Mouse (Mus musculus): ENCODE measurements at regions not wholly inside any gene's neighbourhood (a gene's known extent, or its start where the extent isn't known, plus 50 kb on each side); places are given as distances from the start of the nearest gene placed in this dataset.

DNA sequence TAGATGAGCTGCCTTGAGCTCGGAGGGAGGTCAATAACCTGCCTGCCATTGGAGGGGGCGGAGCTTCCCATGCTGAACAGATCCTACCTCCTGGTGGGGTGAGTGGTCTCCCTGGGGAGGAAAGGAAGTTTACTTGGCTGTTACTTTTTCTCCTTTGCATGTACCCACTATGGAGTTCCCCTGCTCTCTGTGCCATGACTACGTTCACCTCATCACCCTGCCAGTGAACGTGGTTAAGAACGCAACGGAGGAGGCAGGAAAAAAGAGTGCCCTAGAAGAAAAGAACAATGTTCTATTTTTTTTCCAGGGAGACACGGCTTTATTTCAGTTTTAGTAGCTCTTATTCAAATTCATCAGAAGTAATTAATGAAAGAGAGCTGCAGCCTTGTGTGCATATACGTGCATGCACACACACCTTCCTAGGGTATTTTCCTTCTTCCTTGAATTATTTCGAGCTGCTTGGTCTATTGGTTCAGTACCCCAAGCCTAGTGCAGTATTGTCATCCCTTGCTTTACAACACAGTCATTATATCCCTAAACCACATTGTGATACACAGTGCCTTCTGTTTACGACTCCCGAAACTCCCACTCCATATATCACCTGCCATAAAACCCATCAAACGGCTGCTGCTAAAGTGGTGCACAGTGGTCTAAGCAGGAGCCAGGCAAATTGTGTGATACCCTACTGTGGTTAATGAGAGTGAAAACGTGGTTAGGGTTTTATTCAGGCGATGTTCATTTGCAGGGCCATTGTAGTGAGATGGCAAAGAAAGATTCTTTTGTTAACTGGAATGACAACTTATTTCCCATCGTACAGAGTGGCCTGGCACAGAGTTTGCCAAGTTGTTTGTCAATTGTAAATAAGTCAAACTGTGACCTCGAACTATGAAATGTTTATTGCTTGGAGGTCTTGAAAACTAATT is 608.0 kb downstream of the Bcl11a start:
- DNase-seq (ENCODE audit: low read depth, low spot score) = no peak

DNA sequence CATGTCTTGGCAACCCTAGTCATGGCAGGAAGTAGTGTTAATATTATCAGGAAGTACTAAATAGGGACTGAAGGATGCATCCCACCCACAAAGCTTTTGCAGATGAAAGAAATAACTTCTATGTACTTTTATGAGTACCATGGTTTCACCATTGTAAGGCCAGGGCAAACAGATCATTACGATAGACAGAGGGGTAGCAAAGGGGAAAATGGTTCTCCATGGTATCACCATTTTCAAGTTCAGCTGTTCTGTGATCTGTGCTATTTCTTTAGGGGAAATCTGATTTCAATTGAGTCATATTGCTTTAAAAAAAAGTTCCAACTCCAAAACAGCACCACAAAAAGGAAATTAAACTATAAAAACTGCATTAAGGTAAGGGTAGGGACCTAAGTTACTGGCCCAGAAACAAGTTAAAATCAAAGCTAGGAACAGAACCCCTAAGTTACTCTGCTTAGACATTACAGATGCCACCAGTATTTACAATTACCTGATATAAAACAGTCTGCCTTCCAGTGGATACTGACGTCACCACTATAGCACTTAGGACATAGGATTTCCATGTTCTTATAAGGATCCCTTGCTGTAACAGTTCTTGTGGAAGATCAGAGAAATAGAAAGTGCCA is 610.4 kb downstream of the Bcl11a start:
- DNase-seq (ENCODE audit: low read depth, low spot score) = no peak

DNA sequence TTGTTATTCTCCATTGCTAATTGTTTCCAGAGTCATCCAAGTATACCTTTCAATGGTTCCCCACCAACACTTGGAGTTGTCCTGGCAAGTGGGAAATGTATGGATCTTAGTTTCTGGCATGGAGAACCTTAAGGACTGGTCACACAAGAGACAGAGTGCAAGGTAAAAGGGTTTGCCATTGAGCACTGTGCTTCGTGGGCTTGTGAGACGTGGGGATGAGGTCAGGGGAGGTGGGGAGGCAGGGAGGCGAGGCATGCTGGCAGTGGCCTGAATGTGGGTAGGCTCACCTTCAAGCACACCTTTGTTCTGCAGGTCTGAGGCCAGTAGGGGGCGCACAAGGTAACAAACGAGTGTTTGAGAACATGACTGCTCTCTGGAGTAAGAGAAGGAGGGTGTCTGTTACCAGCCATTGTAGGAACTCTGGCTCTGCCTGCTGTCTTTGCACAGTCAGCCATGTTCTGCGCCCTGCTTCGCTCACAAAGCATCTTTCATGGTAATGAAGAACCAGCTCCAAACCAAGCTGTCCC is 612.0 kb downstream of the Bcl11a start:
- DNase-seq (ENCODE audit: low read depth, low spot score) = peak; percentile 4

DNA sequence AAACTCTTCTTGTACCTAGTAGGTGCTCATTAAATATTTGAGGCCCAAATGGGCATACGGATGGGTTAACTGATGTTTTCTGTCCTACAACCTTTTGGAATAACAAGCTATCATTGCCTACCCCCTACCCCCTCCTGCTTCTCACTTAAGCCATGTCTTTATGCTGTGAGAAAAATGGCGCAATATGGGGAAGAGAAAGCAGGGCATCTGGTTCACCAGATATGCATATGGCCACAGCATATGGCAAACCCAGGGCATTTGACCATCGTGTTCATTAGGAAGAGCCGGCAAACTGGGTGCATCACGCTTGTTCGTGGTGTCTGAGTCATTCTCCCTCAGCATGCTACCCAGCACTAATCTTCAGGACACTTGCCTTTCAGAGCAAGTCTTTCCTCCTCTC is 616.1 kb downstream of the Bcl11a start:
- no peak for DNase-seq (ENCODE audit: low read depth, low spot score)

DNA sequence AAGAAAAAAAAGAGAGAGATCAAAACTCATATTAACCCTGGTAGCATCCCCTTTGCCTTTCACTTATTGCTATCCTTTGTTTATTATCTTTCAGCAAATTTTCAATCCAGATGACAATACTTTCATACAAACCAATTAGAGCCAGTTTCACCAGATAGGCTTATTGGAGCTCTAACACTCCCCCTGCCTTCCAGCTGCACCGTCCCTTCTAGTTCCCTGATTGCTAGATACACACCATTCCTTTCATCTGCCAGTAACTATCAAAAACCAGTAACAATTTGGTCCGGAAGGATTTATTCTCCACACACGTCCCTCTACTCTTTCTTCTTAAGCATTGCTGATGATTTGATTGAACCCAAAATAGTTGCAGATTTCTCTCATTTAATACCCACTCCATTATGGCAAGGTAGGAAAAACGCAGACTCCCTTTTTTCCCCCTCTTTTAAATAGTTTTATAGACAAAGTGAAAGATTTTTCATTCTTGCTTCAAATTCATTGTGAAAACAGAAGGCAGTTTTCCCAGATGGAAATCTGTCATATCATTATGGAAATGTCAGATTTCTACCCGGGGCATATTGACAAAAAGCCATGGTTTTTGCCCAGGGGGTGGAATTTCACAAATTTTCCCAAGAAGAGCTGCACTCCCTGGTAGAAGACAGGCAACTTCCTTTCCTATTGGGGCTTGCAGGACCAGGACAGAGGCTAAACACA is 617.3 kb downstream of the Bcl11a start:
- DNase-seq (ENCODE audit: low read depth, low spot score) = no peak

DNA sequence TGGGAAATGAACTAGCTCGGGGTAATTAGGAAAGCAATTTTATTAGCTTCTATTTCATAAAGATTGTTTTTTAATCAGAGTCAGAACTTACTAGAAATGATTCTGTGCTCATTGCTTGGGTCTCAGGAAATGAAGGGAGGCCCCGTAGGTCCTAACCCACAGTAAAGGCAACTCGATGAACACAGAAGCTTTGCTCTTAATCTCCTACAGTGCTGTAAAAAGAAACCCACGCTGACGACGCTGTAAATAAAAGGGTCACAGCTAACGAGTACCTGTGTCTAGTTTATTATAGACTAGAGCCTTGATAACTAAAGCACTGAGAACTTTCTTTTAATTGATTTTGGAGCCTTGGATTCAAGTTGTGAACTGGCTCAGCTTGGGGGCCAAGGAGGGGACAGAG is 618.7 kb downstream of the Bcl11a start:
- DNase-seq (ENCODE audit: low read depth, low spot score) = no peak

DNA sequence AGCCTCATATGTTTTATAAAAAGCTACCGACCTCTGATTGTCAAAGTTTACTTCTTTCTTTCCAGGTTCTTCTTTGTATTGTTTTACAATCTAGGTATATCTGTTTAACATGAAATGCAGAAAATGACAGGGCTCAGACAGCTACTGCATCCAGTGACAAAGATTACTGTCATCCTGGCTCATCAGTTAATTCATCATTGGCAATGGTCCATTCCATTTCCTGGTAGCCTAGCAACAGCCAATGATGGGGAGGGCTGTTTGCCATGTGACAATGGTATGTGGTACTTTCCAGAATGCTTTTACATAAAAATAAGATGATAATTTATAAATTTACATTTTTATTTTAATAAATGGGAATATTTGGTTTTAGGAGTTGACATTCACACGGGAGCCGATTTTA is 630.9 kb downstream of the Bcl11a start:
- DNase-seq (ENCODE audit: low read depth, low spot score) = no peak

DNA sequence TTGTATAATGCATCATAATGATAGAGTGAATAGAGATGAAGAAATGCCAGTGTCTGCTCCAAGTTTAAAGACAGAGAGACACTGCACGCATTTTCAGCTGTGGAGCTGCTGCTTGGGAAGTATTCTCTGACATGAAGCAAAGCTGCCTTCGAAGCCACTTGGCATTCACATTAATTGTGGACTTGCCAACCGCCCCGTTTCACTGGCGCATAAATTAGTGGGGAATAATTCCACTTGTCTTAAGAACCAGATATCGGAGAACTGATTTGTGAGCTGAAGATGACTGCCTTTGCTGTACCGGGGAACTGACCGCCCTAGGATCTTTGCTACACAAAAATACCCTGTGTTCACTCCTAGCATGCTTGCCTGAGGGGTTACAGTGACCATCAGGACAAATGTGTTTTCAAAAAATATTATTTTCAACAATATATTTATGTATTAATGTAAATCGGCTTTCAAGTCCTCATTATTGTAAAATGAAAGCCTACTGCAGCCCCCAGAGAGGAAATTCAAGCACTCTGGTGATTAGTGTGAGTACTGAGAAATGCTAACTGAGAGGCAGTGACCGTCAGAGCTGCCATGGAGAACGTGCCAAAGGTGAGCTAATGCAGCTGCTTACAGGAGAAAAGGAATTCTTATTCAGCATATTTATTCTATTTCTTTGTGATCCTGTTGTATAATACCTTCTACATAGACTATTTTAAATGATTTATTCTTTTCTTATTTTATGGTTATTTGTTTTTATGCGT is 638.9 kb downstream of the Bcl11a start:
- DNase-seq (ENCODE audit: low read depth, low spot score) = no peak

DNA sequence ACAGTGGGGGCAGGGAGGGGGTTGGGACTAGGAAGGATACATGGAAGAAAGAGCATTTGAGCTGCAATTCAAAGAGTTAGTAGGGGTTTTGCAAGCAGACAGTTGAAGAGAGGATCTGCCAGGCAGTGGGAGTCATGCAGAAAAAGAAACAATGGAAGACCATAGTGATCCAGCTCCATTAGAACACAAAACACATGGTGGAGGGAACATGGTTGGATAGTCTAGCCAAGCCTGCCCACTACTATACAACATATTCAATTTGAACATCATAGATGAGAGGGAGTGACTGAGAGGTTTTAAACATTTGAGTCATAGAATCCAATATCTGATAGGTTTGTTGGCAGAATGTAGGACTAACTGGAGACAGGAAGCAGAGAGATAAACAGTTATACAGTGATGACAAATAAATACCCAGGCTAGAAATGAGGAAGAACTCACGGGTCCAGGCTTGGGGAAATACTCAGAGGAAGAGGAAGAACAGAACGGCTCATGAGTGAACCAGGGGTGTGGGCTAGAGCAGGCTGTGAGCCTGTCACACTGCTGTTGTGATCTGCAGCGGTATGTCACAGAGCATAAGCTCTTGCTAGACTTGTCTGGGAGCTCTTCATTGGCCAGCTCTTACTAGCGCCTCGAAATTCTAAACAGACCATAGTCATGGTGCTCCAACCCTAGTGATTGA is 646.5 kb downstream of the Bcl11a start:
- no peak for DNase-seq (ENCODE audit: low read depth, low spot score)

DNA sequence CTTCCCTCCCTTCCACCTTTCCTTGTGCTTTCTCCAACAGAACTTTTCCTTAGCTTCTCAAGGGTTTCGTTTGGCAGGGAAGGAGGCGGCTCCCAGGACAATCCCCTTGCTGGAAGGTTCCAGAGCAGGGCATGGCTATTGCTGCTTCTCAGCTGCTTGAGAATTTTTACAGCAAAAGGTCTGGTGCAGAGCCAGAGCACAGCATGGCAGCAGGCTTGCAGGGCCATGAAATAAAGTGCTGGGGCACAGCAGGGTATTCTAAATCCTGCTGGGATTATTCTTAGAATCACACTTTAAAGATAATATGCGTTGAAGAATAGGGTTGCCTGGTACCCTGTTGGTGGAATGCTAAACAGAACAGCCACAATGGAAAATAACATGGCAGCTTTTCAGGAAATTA is 648.5 kb downstream of the Bcl11a start:
- DNase-seq (ENCODE audit: low read depth, low spot score) = no peak

DNA sequence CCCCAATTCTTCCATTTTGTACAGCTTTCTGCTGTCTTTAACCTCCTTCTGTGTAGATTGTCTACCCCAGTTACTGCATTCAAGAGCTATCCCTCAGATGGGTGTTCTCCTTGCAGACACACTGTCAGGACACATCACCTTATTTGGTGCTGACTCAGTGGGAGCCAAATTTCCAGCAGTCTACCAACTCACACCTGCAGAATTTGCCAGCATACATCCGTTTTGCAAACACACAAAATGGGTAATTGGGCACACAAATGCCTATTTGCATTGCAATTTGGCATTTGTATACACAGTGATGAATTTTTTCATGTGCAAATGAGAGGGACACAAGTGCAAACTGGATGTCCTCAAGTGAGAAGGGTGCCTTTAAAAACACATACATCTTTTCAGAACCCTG is 649.5 kb downstream of the Bcl11a start:
- no peak for DNase-seq (ENCODE audit: low read depth, low spot score)

DNA sequence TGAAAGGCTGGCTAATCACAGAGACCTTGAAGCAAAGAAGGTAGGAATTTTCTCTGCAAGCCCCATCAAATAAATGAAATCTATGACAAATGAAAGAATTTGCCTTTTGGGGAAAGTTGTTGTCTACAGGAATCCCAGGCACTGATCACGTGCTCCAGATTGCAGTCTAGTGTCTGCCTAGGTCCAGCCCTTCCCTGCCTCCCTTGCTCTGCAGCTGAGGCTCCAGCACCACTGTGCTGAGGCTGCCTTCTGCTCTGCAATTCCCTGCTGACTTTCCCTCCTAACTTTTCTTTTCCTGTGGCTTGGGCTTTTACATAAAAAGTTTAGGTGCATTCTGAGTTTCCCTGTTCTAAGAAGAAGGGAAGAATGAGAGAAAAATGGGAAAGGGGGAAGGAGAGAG is 653.6 kb downstream of the Bcl11a start:
- DNase-seq (ENCODE audit: low read depth, low spot score) = no peak

DNA sequence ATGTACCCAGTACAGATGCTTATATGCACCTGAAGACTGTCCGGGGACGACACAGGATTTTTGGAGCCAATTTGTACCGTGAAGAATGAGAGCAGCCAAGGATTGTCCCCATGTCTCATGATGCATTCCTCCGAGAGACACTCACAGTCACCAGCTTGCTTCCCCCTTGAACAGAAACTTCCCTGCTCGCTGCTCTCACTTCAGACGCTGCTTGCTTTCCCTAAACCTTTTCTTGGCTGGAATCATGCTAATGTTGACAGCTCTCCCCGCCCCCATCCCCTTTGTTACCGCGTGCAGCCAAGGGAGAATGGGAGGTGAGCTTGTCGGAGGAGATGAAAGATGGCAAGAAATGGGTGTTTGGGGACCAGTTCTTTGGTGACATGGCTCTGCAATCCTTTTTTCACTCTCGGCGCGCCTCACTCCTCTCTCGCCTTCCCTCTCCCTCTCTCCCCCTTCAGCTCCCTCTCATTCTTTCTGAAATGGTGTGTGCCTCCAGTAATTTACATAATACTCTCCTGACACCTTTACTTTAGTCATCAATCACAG is 661.9 kb downstream of the Bcl11a start:
- no peak for DNase-seq (ENCODE audit: low read depth, low spot score)

DNA sequence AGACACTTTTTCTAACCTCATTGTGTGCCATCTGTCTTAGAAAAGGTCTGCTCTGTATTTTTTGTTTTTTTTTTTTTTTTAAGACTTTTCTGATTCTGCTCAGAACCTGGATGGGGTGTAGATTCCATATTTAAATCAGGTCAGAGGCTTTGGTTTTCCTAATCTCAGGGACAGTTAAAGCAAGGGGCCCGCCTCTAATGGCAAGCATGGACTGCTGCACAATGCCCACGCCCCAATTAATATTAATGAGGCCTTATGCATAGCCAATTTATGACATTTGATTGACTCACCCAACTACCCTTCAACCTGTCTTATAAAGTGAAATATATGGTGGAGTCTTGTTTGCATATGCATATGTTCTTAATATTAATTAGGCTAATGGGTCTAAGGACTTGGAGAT is 662.6 kb downstream of the Bcl11a start:
- no peak for DNase-seq (ENCODE audit: low read depth, low spot score)

DNA sequence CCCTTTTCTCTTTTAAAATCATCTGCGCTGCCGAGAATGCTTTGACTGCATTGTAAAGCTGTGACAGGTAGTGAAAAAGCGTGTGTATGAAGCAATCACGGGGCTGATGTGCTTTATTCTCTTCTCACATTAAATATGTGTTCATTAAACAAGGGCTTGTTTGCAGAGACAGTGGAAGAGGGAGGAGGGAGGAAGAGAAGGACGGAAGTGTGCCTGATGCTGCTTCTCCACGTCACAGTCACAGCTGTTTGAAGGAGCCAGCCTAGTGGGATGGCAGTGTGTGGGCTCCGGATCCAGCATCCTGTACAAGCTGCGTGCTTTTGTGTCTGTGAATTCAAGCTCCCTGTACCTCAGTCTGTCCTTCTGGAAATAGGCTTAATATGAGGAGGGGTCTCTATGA is 664.7 kb downstream of the Bcl11a start:
- DNase-seq (ENCODE audit: low read depth, low spot score) = no peak

DNA sequence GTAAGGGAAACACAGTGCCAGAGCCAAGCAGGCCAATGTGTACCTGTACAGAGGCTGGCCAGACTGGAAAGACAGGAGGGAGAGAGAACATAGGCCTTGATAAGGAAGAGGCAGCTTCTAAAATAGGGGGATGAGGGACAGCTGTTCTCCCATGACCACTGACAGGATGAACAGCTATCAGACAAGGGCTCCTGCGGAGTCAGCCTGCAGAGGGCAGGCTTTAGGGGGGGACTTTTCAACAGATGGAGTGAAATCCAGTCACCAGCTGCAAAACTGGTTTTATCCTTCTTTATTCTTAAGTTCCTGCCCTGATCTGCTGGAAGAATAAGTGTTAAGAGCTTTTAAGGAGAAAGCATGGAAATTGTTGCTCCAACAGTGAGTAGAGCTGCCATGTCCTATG is 665.6 kb downstream of the Bcl11a start:
- no peak for DNase-seq (ENCODE audit: low read depth, low spot score)

DNA sequence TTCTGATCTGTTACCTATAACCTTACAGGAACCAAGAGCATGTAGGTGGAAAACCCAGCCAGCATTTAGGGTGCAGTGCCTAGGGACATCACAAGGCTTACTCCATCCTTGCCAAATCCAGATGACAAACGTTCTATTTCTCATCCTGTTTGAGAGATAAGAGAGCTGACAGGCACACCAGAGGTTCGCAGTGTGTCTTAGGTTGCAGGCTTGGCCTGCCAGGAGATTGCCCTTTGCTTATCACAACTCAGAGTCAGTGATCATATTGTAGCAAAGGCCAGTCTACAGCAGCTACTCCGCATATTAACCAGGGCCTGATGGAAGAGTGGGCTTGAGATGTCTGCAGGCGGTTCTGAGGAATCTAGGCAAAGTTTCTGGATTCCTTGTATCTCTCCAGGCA is 668.0 kb downstream of the Bcl11a start:
- no peak for DNase-seq (ENCODE audit: low read depth, low spot score)

DNA sequence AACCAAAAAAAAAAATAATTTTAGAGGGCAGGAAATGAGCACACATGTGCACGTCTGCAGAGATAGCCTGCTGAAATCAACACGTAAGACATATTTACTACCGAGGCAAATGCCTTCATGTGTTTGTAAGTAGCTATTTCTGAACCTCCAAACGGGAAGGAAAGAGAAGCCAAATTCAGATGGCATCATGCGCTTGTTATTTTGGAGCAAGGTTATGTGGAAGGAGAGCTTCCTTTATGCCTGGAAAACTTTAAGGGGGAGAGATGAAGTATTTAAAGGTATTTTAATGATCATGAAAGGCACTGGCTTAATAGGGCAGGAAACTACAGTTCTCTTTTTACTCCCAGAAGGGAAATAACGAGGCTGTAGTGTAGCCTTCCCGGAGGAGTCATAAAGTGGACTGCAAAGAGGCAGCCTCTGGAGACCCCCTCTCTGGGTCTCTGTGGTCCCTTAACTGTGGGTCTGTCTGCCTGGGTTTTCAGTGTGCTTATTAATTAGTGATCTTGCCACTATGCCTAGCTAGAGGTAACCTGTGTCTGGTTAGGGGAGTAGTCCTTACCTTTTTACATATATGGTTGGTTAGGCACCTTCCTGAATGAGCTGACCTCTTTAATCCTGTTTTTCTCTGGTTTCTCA is 672.4 kb downstream of the Bcl11a start:
- DNase-seq (ENCODE audit: low read depth, low spot score) = no peak

DNA sequence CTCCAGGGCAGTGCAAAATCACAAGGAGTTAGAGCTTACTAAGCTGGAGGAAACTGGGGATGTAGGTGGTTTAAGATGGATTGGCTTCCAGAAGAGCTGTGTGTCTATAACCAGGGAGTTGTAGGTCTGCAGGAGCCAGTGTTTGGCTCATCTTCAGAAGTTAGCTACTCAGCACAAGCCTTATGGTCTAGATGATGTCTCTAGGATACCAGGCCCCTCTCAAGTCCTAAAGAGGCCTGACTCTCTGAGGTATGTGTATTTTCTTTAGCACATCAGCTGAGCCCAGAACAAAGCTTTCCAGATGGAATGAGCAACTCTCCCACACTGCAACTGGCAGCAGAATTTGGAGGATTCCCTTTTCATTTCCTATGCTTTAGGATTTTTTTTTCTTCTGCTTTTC is 680.3 kb downstream of the Bcl11a start:
- no peak for DNase-seq (ENCODE audit: low read depth, low spot score)

DNA sequence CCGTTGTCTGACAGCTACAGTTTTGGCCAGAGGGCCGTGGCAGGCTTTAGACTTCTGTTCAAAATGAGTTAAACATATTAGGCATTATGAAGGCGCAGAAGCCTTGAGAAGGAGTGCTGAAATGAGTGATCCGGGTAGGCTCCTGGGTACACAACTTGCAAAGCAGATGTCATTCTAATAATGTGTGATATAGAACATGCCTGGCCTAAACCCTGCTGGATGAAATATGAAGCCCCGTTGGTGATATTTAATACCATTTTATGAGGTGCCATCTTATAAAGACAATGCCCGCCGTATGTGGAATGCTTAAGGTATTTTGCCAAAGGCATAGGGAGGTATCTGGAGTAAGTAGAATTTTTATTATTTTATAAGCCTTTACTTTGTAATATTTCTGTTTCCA is 705.6 kb downstream of the Bcl11a start:
- no peak for DNase-seq (ENCODE audit: low read depth, low spot score)

Measured in CD4-positive, CD25-positive, alpha-beta regulatory T cell, adult 2 months (primary cell).